Mouse (Mus musculus): ENCODE measurements around the gene Gja10. TPM values are rescaled to one million over a fixed set of nuclear protein-coding genes. Genes with fewer than 3 reads are reported as not detected.
A peak's percentile ranks its signal among the peaks of the same experiment; 100 is the strongest.

Gene Gja10
- total and polyA plus RNA-seq, 3 experiments = 0.13 TPM; not detected in 2

DNA sequence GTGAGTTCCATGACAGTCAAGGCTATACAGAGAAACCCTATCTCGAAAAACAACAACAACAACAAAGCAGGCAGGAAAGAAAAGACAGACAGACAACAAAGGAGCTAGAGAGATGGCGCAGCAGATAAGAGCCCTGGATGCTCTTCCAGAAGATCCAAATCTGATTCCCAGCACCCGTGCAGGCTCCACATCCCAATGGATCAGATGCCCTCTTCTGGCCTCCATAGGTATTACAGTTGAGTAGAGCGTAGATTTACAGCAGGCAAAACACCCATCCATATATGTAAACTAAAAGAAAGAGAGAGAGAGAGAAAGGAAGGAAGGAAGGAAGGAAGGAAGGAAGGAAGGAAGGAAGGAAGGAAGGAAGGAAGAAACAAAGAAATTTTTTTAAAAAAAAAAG lies 51.2 kb downstream of the Gja10 start:
- H3K4me1 ChIP-seq (ENCODE audit: control insufficient read depth in 1 of 2, insufficient read depth in 2 of 2) = no peaks in the 10 kb centered on the region
- no peaks in the 10 kb centered on the region for H3K79me2 ChIP-seq (replicated peaks; ENCODE audit: control insufficient read depth, extremely low read depth, insufficient read depth, poor library complexity, severe bottlenecking)
- no peak overlapping the region for H3K4me2 ChIP-seq (ENCODE audit: insufficient read depth, low read depth, poor library complexity, severe bottlenecking)
- in situ Hi-C loops (cut with MboI; ENCODE audit: low pct_ligation_motif_present, low pct_unique_long_range_greater_than_20kb, low sequenced_read_pairs) = no loop called here
- H3K9me3 ChIP-seq (replicated peaks; ENCODE audit: low read length) = no peaks in the 10 kb centered on the region
- H3K36me3 ChIP-seq (replicated peaks in 1 of 2; ENCODE audit: control insufficient read depth in 1 of 2, insufficient read depth in 1 of 2, low read length in 1 of 2) = no peaks in the 10 kb centered on the region
- H3K27me3 ChIP-seq (replicated peaks) = no peaks in the 10 kb centered on the region
- peak; percentile 58 for TF ChIP-seq RAD21 (IDR thresholded peaks at IDR 0.05; ENCODE audit: low read depth, low read length)
- TF ChIP-seq CHD2 (IDR thresholded peaks at IDR 0.05; ENCODE audit: low read length) = no peak
- TF ChIP-seq ZKSCAN1 (IDR thresholded peaks at IDR 0.05; ENCODE audit: borderline replicate concordance, low read depth, low read length) = no peak
- no peak for TF ChIP-seq RCOR1 (conservative IDR thresholded peaks at IDR 0.05; ENCODE audit: low read depth, low read length)
- TF ChIP-seq UBTF (IDR thresholded peaks at IDR 0.05; ENCODE audit: low read depth, low read length) = no peak
- no peak for TF ChIP-seq NRF1 (IDR thresholded peaks at IDR 0.05; ENCODE audit: low read depth, low read length)
- TF ChIP-seq CTCF (conservative IDR thresholded peaks at IDR 0.05 in 1 of 2, IDR thresholded peaks at IDR 0.05 in 1 of 2; ENCODE audit: low read depth in 2 of 2, low read length in 2 of 2) = peak; percentile 38 to 59; a peak in 3 of 4 replicates
- TF ChIP-seq SMC3 (IDR thresholded peaks at IDR 0.05; ENCODE audit: low read depth, low read length) = peak; percentile 54
- TF ChIP-seq USF1 (IDR thresholded peaks at IDR 0.05; ENCODE audit: low read depth, low read length) = no peak
- no peak overlapping the region for H3K4me3 ChIP-seq (replicated peaks in 1 of 3; ENCODE audit: low read depth in 2 of 3, low read length in 2 of 3, poor library complexity in 1 of 3)
- H3K27ac ChIP-seq (ENCODE audit: insufficient read depth, low read depth) = no peak overlapping the region
- dilution Hi-C loops (cut with MboI; ENCODE audit: extremely low pct_ligation_motif_present, extremely low pct_unique_long_range_greater_than_20kb, low sequenced_read_pairs) = no loop called here
- no peak overlapping the region for H3K9ac ChIP-seq (ENCODE audit: insufficient read depth, low read depth)
- peak; percentile 36 for DNase-seq (ENCODE audit: extremely low read depth)

DNA sequence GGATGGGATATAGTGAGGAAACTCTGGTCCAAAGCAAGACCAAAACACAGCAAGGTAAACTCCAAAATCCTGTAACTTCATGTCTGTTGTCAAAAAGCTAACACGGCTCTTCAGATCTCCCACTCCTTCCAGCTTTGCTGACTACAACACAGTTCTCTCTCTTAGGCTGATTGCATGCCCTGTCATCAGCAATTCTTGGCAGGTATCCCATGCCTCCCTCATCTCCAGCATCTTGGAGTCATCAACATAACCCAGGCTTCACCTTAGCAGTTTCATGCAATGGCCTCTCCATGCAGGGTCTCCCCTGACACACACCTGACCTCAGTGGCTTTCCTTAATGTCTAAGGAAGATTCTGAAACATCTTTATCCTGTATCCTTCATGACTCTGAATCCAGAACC lies 53.4 kb downstream of the Gja10 start:
- Histone ChIP-seq H3K79me2 (replicated peaks; ENCODE audit: control insufficient read depth, extremely low read depth, insufficient read depth, poor library complexity, severe bottlenecking) (no peaks in the 10 kb centered on the region), H3K36me3 (replicated peaks in 1 of 2; ENCODE audit: control insufficient read depth in 1 of 2, insufficient read depth in 1 of 2, low read length in 1 of 2) (no peaks in the 10 kb centered on the region), H3K9me3 (replicated peaks; ENCODE audit: low read length) (no peaks in the 10 kb centered on the region), H3K27me3 (replicated peaks) (no peaks in the 10 kb centered on the region), H3K4me1 (ENCODE audit: control insufficient read depth in 1 of 2, insufficient read depth in 2 of 2) (peaks cover 6 to 10% of the 10 kb centered on the region in 2 experiments), H3K4me2 (ENCODE audit: insufficient read depth, low read depth, poor library complexity, severe bottlenecking) (no peak overlapping the region), H3K27ac (ENCODE audit: insufficient read depth, low read depth) (no peak overlapping the region), H3K4me3 (replicated peaks in 1 of 3; ENCODE audit: low read depth in 2 of 3, low read length in 2 of 3, poor library complexity in 1 of 3) (no peak overlapping the region), H3K9ac (ENCODE audit: insufficient read depth, low read depth) (no peak overlapping the region)
- dilution Hi-C loops (cut with MboI; ENCODE audit: extremely low pct_ligation_motif_present, extremely low pct_unique_long_range_greater_than_20kb, low sequenced_read_pairs) (no loop called here), in situ Hi-C loops (cut with MboI; ENCODE audit: low pct_ligation_motif_present, low pct_unique_long_range_greater_than_20kb, low sequenced_read_pairs) (no loop called here)
- DNase-seq (ENCODE audit: extremely low read depth) = no peak
- TF ChIP-seq MEF2A (IDR thresholded peaks at IDR 0.05; ENCODE audit: borderline replicate concordance, low read depth, low read length) (no peak), ZKSCAN1 (IDR thresholded peaks at IDR 0.05; ENCODE audit: borderline replicate concordance, low read depth, low read length) (no peak), MAZ (IDR thresholded peaks at IDR 0.05; ENCODE audit: low read depth, low read length) (no peak), ELF1 (IDR thresholded peaks at IDR 0.05; ENCODE audit: low read depth, low read length) (no peak), MYC (IDR thresholded peaks at IDR 0.05; ENCODE audit: low read depth, low read length) (no peak), IRF4 (IDR thresholded peaks at IDR 0.05; ENCODE audit: low read depth, low read length) (no peak), HCFC1 (IDR thresholded peaks at IDR 0.05; ENCODE audit: low read depth, low read length) (no peak), USF1 (IDR thresholded peaks at IDR 0.05; ENCODE audit: low read depth, low read length) (no peak), PAX5 (IDR thresholded peaks at IDR 0.05; ENCODE audit: low read length) (no peak), JUN (IDR thresholded peaks at IDR 0.05; ENCODE audit: insufficient read depth, low read depth, low read length) (no peak), CTCF (conservative IDR thresholded peaks at IDR 0.05 in 1 of 2, IDR thresholded peaks at IDR 0.05 in 1 of 2; ENCODE audit: low read depth in 2 of 2, low read length in 2 of 2) (no peak), MXI1 (IDR thresholded peaks at IDR 0.05; ENCODE audit: low read depth, low read length) (no peak), SIN3A (IDR thresholded peaks at IDR 0.05; ENCODE audit: low read length) (no peak), ZNF384 (IDR thresholded peaks at IDR 0.05; ENCODE audit: low read depth, low read length) (no peak), UBTF (IDR thresholded peaks at IDR 0.05; ENCODE audit: low read depth, low read length) (no peak), RAD21 (IDR thresholded peaks at IDR 0.05; ENCODE audit: low read depth, low read length) (no peak), NRF1 (IDR thresholded peaks at IDR 0.05; ENCODE audit: low read depth, low read length) (no peak)

Other genes starting within 250 kb of the Gja10 start
- 26.3 and 34.1 TPM in 2 replicates for gene Casp8ap2, start 12.7 kb upstream of the Gja10 start, total RNA-seq (2012; rRNA removed)
- gene Casp8ap2, start 12.7 kb upstream of the Gja10 start, total RNA-seq (2014; rRNA removed) = 43.4 and 58.6 TPM in 2 replicates
- gene Casp8ap2, start 12.7 kb upstream of the Gja10 start, polyA plus RNA-seq (2012; ENCODE audit: insufficient read length, low read depth) = 27.2 and 30.6 TPM in 2 replicates
- gene Mdn1, start 54.4 kb upstream of the Gja10 start, total RNA-seq (2012; rRNA removed) = 53.5 and 69.4 TPM in 2 replicates
- 26.0 and 31.1 TPM in 2 replicates for gene Mdn1, start 54.4 kb upstream of the Gja10 start, total RNA-seq (2014; rRNA removed)
- 76.7 and 89.5 TPM in 2 replicates for gene Mdn1, start 54.4 kb upstream of the Gja10 start, polyA plus RNA-seq (2012; ENCODE audit: insufficient read length, low read depth)
- gene Lyrm2, start 197.5 kb upstream of the Gja10 start, total RNA-seq (2012; rRNA removed) = 47.5 TPM in 2 replicates
- gene Lyrm2, start 197.5 kb upstream of the Gja10 start, total RNA-seq (2014; rRNA removed) = 135 and 141 TPM in 2 replicates
- gene Lyrm2, start 197.5 kb upstream of the Gja10 start, polyA plus RNA-seq (2012; ENCODE audit: insufficient read length, low read depth) = 35.7 and 37.2 TPM in 2 replicates